Mouse (Mus musculus): Measurements from ENCODE around the gene Tesc.

- TF ChIP-seq CTCF (IDR thresholded peaks at IDR 0.05; ENCODE audit: control insufficient read depth, insufficient read depth, low read length) (no peak), POLR2A (IDR thresholded peaks at IDR 0.05; ENCODE audit: borderline replicate concordance, control insufficient read depth, low read depth, low read length) (no peak)
Measured at GRCm38 (mm10) chr5:118073213-118073773, 45.8 kb downstream of the Tesc start.

All from bone marrow, adult 2 months (tissue).